18 mouse cellular contexts compared by ENCODE assay signal in genomic region chr8:11830214-11831046, GRCm38 (mm10). TPM values are rescaled to one million over a fixed set of nuclear protein-coding genes. Genes with fewer than 3 reads are reported as not detected.
DNase-seq lines count a peak whose midpoint lies in the region; ATAC-seq and TF ChIP-seq lines count a peak whose summit lies in the region.
"Had no signal": no experiment of that assay in that cellular context is flagged by ENCODE, and none has a peak within 500 bp of the region (broad histone marks: within the 10 kb centered on the region; RNA-seq: fewer than 3 reads in every experiment).

No protein-coding gene starts in this region.

- H3K9me3 ChIP-seq in forebrain, embryonic 12.5 days = no peaks in the 10 kb centered on the region
- no peaks in the 10 kb centered on the region for H3K9me3 ChIP-seq in hindbrain, embryonic 15.5 days
- no peaks in the 10 kb centered on the region for H3K9me3 ChIP-seq in neural tube, embryonic 13.5 days
- H3K9me3 ChIP-seq: embryonic facial prominence, embryonic 15.5 days; heart, embryonic 10.5 days had no signal

- 56% methylated on average over 16 of the region's 16 CpGs for WGBS in forebrain, embryonic 12.5 days
- WGBS in hindbrain, embryonic 15.5 days = 33% methylated on average over 16 of the region's 16 CpGs
- 39% methylated on average over 16 of the region's 16 CpGs for WGBS in neural tube, embryonic 13.5 days

- no peak for TF ChIP-seq CTCF in layer of hippocampus, adult 2 months (conservative IDR thresholded peaks at IDR 0.05)

- peak; percentile 75 for ATAC-seq in forebrain, embryonic 12.5 days (ENCODE audit: low FRiP score)
- peak; percentile 43; the same call in 1 of the 2 replicates for ATAC-seq in hindbrain, embryonic 15.5 days (ENCODE audit: low FRiP score, low read depth)
- peak; percentile 74 for ATAC-seq in neural tube, embryonic 13.5 days (ENCODE audit: low read depth)
- ATAC-seq in inflammation-experienced regulatory T-cells, adult 6 months = no peak

- no peak for DNase-seq in layer of hippocampus, adult 2 months (ENCODE audit: low spot score in 2 of 2)
- DNase-seq in layer of hippocampus, adult 18-20 months (ENCODE audit: low spot score in 2 of 2) = no peak
- DNase-seq in kidney, postnatal 14 days = no peak
- no peak for DNase-seq in thymus, postnatal 36 days
- DNase-seq: cerebellum, postnatal 14 days; heart, postnatal 4 days; lung, embryonic 14.5 days; right cerebral cortex, postnatal 25 days; thymus, postnatal 14 days had no signal

- H3K4me3 ChIP-seq in layer of hippocampus, adult 2 months = no peak overlapping the region
- H3K4me3 ChIP-seq in forebrain, embryonic 12.5 days (replicated peaks) = no peak overlapping the region
- H3K4me3 ChIP-seq in hindbrain, embryonic 15.5 days = no peak overlapping the region
- H3K4me3 ChIP-seq in neural tube, embryonic 13.5 days = no peak overlapping the region
- H3K4me3 ChIP-seq: embryonic facial prominence, embryonic 15.5 days; heart, embryonic 10.5 days had no signal

- H3K9ac ChIP-seq in forebrain, embryonic 12.5 days = no peak overlapping the region
- H3K9ac ChIP-seq in hindbrain, embryonic 15.5 days = no peak overlapping the region
- H3K9ac ChIP-seq in neural tube, embryonic 13.5 days = 0 out of 2 replicates have a peak overlapping the region, but pooled peaks have one; percentile 9
- H3K9ac ChIP-seq: embryonic facial prominence, embryonic 15.5 days; lung, embryonic 14.5 days had no signal

- H3K36me3 ChIP-seq in forebrain, embryonic 12.5 days (replicated peaks) = peaks cover 72% of the 10 kb centered on the region
- H3K36me3 ChIP-seq in hindbrain, embryonic 15.5 days = peaks cover 35% of the 10 kb centered on the region
- H3K36me3 ChIP-seq in neural tube, embryonic 13.5 days = peaks cover 71% of the 10 kb centered on the region

- H3K4me1 ChIP-seq in forebrain, embryonic 12.5 days = peaks cover 20% of the 10 kb centered on the region
- peaks cover 28% of the 10 kb centered on the region for H3K4me1 ChIP-seq in hindbrain, embryonic 15.5 days (replicated peaks)
- H3K4me1 ChIP-seq in neural tube, embryonic 13.5 days (replicated peaks) = peaks cover 34% of the 10 kb centered on the region
- H3K4me1 ChIP-seq: embryonic facial prominence, embryonic 15.5 days had no signal

- peak overlapping the region; percentile 3; the same call in 1 of the 2 replicates for H3K27ac ChIP-seq in layer of hippocampus, adult 2 months
- H3K27ac ChIP-seq in forebrain, embryonic 12.5 days = peak overlapping the region; percentile 64
- H3K27ac ChIP-seq in hindbrain, embryonic 15.5 days (replicated peaks) = peak overlapping the region; percentile 75
- peak overlapping the region; percentile 57 for H3K27ac ChIP-seq in neural tube, embryonic 13.5 days (replicated peaks)
- H3K27ac ChIP-seq: embryonic facial prominence, embryonic 15.5 days; heart, embryonic 10.5 days had no signal

- H3K27me3 ChIP-seq in forebrain, embryonic 12.5 days = no peaks in the 10 kb centered on the region
- H3K27me3 ChIP-seq in hindbrain, embryonic 15.5 days = no peaks in the 10 kb centered on the region
- H3K27me3 ChIP-seq in neural tube, embryonic 13.5 days = no peaks in the 10 kb centered on the region
- H3K27me3 ChIP-seq: embryonic facial prominence, embryonic 15.5 days had no signal

- no peak overlapping the region for H3K4me2 ChIP-seq in forebrain, embryonic 12.5 days
- no peak overlapping the region for H3K4me2 ChIP-seq in hindbrain, embryonic 15.5 days
- H3K4me2 ChIP-seq in neural tube, embryonic 13.5 days = no peak overlapping the region
- H3K4me2 ChIP-seq: embryonic facial prominence, embryonic 15.5 days; lung, embryonic 14.5 days had no signal

RNA-seq across cellular contexts. Expression of gene Tex29, which starts 9.8 kb away (rescaled TPM):
- 1 to 10 TPM in 1 of 2 experiments, not detected in 1; 1.2 TPM for total RNA-seq in layer of hippocampus, adult 2 months (2021)
- total RNA-seq in layer of hippocampus, adult 18-20 months (2021) = under 1 TPM in 1 of 2 experiments, not detected in 1; 0.58 TPM
- polyA plus RNA-seq in forebrain, embryonic 12.5 days (2016; fragmentation: Nextera tagmentation; extraction: Ambion mirVana) = 0.26 TPM in 1 of 2 replicates, not detected in the other
- polyA plus RNA-seq in hindbrain, embryonic 15.5 days (2015; fragmentation: Nextera tagmentation; extraction: Ambion mirVana) = 0.28 and 0.32 TPM in 2 replicates
- polyA plus RNA-seq in neural tube, embryonic 13.5 days (2015; fragmentation: Nextera tagmentation; extraction: Ambion mirVana) = 0.43 TPM in 1 of 2 replicates, not detected in the other
- polyA plus RNA-seq in inflammation-experienced regulatory T-cells, adult 6 months (2017; shearing (Covaris generic)) = not detected
- total RNA-seq: heart, postnatal 4 days; megakaryocyte progenitor cell, adult 5-6 weeks; neutrophil, adult 5-6 weeks had no signal
- polyA plus RNA-seq: embryonic facial prominence, embryonic 15.5 days; heart, embryonic 10.5 days; limb, embryonic 11.5 days; lung, embryonic 14.5 days had no signal

Comparison
In these comparisons a context has a peak if more than half of its experiments do, and no peak if none do; other contexts are left out.
1. H3K27ac ChIP-seq: peak in every context shown above with its lines; median percentile 75 in hindbrain, embryonic 15.5 days; 64 in forebrain, embryonic 12.5 days; 57 in neural tube, embryonic 13.5 days; 3 in layer of hippocampus, adult 2 months.